Mouse (Mus musculus) bone marrow macrophage, adult 2 months (primary cell): ENCODE results near the gene Zfp354b.

Source experiments
- CTCF ChIP-seq: IDR thresholded peaks from 2 replicates; pipeline ENCODE4 v1.5.1; 2012; ENCODE audit warnings: low read depth, mild to moderate bottlenecking, low read length, moderate library complexity
- POLR2A ChIP-seq: IDR thresholded peaks from 2 replicates; pipeline ENCODE4 v1.6.1; 2012; ENCODE audit warnings: mild to moderate bottlenecking, low read depth, low read length, borderline replicate concordance

GRCm38 (mm10) chr11:50897359-50897758 lies 34.1 kb downstream of the Zfp354b start:
- TF ChIP-seq CTCF (no peak), POLR2A (no peak)
